Mouse (Mus musculus): Measurements from ENCODE around the gene Ppig.
"Not testable (repeated sequence)": the region's sequence is repeated elsewhere in the genome, so short reads cannot be mapped to it uniquely, and the experiment has no call there.

The Ppig gene

GRCm38 (mm10) chr2:69722273-69722649 is at the start of gene Ppig:
Gene Ppig, plus strand, starts transcription at chr2:69722545.
- no peak for DNase-seq (ENCODE audit: low spot score)

GRCm38 (mm10) chr2:69673723-69674122 is 48.6 kb upstream of the Ppig start:
- no peak for DNase-seq (ENCODE audit: low spot score)

- no peak for DNase-seq (ENCODE audit: low spot score)
Measured at GRCm38 (mm10) chr2:69675266-69675665, 47.1 kb upstream of the Ppig start.

DNA sequence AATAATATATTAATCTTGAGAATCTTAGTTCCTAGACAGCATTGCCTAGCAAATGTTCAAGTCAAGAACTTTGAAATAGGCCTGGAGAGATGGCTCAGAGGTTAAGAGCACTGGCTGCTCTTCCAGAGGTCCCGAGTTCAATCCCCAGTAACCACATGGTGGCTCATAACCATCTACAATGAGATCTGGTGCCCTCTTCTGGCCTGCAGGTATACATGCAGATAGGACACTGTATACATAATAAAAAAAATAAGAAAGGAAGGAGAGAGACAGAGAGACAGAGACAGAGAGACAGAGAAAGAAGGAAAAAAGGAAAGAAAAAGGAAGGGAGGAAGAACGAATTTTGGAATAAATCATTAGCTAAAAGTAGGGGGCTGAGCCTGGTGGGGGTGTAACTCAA is 45.6 kb upstream of the Ppig start:
- no peak for DNase-seq (ENCODE audit: low spot score)

DNA sequence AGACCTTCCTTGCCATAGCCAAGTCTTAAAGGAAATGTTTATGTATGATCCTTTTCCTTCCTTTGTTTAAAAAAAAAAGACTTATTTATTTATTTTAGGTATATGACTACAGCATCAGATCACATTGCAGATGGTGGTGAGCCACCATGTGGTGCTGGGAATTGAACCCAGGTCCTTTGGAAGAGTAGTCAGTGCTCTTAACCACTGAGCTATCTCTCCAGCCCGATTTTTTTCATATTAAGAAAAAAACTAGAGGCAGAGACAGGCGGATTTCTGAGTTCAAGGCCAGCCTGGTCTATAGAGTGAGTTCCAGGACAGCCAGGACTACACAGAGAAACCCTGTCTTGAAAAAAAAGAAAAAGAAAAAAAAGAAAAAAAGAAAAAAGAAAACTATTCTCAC is 45.1 kb upstream of the Ppig start:
- DNase-seq (ENCODE audit: low spot score) = not testable (repeated sequence)

- no peak for DNase-seq (ENCODE audit: low spot score)
Measured at GRCm38 (mm10) chr2:69679990-69680389, 42.4 kb upstream of the Ppig start.

- no peak for DNase-seq (ENCODE audit: low spot score)
Measured at GRCm38 (mm10) chr2:69681931-69682330, 40.4 kb upstream of the Ppig start.

GRCm38 (mm10) chr2:69683036-69683805 is 39.1 kb upstream of the Ppig start:
- DNase-seq (ENCODE audit: low spot score) = no peak

- no peak for DNase-seq (ENCODE audit: low spot score)
Measured at GRCm38 (mm10) chr2:69684488-69684887, 37.9 kb upstream of the Ppig start.

DNA sequence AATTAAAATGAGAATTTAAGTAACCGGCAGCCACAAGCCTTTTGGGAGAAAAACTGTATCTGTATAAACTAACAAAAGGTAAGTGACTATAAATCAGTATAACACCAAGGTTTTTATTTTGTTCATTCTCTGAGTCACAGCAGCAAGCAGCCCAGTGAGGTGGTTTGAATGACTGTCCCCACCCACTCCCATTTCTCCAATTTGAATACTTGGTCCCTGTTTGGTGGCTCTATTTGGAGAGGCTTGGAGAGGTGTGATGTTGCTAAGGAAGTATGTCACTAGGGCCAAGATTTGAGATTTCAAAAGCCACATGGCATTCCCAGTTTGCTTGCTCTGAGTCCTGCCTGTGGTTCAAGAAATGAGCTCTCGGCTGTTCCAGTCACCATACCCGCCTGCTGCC is 32.1 kb upstream of the Ppig start:
- no peak for DNase-seq (ENCODE audit: low spot score)

GRCm38 (mm10) chr2:69690843-69691242 is 31.5 kb upstream of the Ppig start:
- no peak for DNase-seq (ENCODE audit: low spot score)

GRCm38 (mm10) chr2:69693501-69693900 is 28.8 kb upstream of the Ppig start:
- DNase-seq (ENCODE audit: low spot score) = no peak

- DNase-seq (ENCODE audit: low spot score) = no peak
Measured at GRCm38 (mm10) chr2:69700446-69700845, 21.9 kb upstream of the Ppig start.

DNA sequence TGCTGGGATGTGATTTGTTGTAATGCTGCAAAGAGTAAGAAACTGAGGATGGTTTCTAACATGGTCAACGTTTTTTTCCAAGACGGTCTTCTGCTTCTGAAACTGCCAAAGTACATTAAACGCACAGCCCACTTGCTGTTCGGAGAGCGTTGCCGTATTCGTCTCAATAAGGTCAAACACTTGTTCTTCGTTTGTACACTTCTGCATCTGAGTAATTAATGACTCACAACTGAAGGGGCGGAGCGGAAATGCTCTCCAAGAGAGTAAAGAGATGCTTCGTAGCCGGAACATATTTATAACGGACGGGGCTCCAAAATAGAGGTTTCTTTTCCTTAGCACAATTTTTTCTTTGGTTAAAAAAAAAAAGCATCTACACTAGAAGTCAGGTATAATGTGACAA is 10.2 kb upstream of the Ppig start:
- DNase-seq (ENCODE audit: low spot score) = no peak

GRCm38 (mm10) chr2:69712981-69713625 is 9.2 kb upstream of the Ppig start, which contains the start of gene Fastkd1:
Gene Fastkd1, minus strand, starts transcription at chr2:69713516.
- DNase-seq (ENCODE audit: low spot score) = peak; percentile 89

DNA sequence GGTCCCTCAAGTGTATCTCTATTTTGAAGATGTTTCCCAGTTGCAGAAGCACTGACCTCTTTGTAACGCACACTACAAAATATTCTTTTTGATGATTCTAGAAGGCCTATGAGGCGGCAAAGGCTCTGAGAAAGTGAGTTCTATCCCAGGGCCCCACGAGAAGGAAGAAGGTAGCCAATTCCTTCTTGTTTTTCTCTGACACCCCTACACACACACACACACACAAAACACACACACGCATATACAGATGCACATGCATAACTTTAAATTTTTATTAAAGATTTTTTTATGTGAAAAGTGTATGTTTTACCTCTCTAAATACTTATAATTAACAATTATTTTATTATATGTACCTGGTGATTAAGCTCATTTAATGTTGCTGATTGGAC is 8.7 kb upstream of the Ppig start:
- no peak for DNase-seq (ENCODE audit: low spot score)

- DNase-seq (ENCODE audit: low spot score) = no peak
Measured at GRCm38 (mm10) chr2:69714126-69714525, 8.2 kb upstream of the Ppig start.

DNA sequence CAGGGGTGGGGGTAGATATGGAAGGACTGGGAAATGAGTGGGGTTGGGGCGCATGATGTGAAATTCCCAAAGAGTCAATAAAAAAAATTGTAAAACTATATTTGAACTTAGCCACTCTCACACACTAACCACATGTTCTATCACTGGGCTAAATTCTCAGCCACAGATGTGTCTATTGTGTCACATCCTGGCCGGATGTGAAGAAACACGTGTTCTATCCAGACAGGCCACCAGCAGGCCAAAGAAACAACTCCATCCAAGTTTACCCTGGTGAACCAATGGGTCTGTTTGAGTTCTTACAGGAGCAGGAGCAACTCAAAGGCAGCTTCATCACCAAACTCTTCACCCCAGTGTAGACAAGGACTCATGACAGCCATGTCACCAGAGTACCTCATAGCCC is 5.9 kb upstream of the Ppig start:
- peak; percentile 29 for DNase-seq (ENCODE audit: low spot score)

GRCm38 (mm10) chr2:69719121-69719520 is 3.2 kb upstream of the Ppig start:
- no peak for DNase-seq (ENCODE audit: low spot score)

DNA sequence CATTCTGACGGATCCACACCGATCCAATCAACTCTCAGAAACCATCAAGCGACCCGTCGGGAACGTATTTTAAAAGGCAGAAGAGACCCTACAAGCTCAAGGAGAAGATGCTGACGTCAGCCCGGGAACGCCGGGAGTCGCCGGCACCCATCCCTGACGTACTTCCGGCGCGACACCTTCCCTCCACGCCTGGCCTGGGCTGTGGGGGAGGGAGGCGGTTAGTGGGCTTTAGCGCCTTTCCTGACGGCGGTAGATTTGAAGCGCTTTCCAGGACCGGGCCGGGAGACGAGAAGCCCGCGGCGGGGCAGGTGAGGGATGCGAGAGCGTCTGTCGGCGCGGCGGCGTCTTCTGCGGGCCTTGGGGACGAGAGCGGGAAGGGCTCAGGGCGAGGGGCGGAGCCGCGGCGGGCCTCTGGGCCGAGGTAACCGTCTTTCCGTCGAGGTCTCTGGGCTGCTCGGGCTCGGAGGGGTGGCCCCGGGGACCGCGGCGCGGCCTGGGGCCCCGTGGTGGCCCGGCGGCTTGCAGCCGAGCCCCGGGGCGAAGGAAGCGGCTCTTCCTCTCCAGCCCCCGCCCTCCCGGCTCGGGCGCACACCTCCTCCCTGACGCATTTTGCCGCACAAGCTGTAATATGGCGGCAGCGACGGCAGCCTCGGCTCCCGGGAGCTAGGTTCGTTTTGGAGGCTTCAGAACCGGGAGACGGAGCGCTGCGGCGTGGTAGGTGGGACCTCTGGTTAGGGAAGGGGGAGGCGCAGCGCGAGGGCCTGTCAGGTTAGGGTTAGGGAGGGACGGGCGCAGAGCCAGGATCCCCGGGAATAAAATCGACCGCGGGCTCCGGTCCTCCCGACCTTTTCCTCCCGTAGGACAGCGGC is 539 bp downstream of the Ppig start:
- DNase-seq (ENCODE audit: low spot score) = peak; percentile 96

- DNase-seq (ENCODE audit: low spot score) = no peak
Measured at GRCm38 (mm10) chr2:69723519-69723825, 1.1 kb downstream of the Ppig start.

DNA sequence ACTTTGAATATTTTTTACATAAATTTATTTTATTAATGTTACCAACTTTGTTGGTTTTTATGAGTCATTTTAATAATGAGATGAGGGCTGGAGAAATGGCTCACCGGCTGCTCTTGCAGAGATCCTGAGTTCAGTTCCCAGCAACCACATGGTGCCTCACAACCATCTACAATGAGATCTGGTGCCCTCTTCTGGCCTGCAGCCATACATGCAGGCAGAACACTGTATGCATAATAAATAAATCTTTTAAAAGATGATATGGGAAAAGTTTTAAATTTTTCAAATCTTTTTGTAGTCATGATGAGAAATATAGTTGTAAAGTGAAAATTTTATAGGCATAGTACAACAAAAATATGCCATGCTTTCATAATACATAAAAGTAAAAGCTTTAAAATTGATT is 22.7 kb downstream of the Ppig start:
- DNase-seq (ENCODE audit: low spot score) = no peak

DNA sequence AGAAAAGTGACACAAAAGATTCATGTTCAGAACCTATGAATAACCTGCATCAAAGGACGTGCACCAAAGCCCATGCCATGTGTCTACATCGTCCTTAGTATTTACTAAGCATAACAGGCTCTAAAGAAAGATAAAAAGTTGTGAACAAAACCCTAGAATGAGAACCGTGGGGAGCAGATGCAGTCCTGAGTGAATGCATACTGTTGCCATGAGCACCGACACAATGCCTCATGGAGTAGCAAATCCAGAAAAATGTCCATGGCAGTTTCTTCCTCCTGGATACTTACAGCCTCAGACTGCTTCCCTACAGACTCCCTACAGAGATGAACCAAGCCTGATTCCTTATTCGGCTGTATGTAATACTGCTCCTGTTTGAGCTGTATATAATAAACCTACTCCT is 38.6 kb downstream of the Ppig start:
- DNase-seq (ENCODE audit: low spot score) = no peak
